Mouse (Mus musculus): ENCODE results near the gene Cab39l.
"Not testable (repeated sequence)": the region's sequence is repeated elsewhere in the genome, so short reads cannot be mapped to it uniquely, and the experiment has no call there.

Cab39l gene

DNA sequence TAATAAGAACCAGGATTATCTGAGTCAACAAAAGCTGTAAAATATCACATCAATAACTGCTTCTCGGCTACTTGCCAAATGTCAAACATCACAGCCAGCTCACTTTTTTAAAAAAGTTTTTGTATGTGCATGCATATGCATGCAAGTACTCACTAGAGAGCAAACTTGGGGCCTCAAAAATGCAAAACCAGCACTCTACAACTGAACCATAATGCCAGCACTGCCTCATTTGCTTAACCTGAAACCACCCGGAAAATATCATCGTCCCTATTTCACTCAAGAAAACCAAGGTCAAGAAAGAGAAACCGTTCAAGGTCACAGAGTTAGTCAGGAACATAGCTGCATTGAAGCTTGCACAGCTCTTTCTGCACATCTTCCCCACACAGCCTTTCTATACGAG lies 135.6 kb downstream of the Cab39l start:
- DNase-seq (ENCODE audit: low spot score): no peak

DNA sequence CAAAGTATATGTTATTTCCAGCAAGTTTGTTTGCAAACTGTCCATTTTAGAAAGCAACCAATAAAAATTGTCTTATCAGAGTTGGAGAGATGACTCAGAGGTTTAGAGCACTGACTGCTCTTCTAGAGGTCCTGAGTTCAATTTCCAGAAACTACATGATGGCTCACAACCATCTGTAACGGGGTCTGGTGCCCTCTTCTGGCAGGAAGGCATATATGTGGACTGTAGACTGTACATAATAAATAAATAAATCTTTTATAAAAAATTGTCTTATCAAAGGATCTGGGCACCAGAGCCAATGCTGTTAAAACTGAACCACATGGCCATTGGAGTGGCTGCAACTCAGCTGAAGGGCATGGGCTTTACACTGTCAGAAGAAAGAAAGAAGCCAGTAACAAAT lies 149.8 kb downstream of the Cab39l start:
- no peak for DNase-seq (ENCODE audit: low spot score)

DNA sequence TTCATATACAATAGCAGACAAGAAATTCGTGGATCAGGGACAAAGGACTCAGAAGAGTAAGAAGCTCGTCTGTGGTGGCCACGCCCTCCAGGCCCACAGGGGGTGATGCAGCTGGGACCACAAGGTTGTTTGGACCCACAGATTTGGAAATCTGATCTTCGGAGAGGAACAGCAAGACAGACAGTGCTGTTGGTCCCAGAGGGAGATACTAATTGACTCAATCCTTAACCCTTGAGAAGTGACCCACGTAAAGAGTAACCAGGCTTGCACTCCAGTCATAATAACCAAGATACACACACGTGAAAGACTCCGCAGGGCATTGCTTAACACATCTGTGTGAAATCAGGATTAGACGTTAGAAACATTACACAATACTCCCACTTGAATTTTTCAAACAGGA lies 151.1 kb downstream of the Cab39l start:
- DNase-seq (ENCODE audit: low spot score): no peak

GRCm38 (mm10) chr14:59592593-59592992 lies 151.8 kb downstream of the Cab39l start:
- no peak for DNase-seq (ENCODE audit: low spot score)

GRCm38 (mm10) chr14:59594988-59595387 lies 154.2 kb downstream of the Cab39l start:
- no peak for DNase-seq (ENCODE audit: low spot score)

GRCm38 (mm10) chr14:59597398-59598259 lies 156.9 kb downstream of the Cab39l start, which contains the start of gene Cdadc1:
Gene Cdadc1, minus strand, starts transcription at chr14:59597959.
- DNase-seq (ENCODE audit: low spot score): peak; percentile 93

DNA sequence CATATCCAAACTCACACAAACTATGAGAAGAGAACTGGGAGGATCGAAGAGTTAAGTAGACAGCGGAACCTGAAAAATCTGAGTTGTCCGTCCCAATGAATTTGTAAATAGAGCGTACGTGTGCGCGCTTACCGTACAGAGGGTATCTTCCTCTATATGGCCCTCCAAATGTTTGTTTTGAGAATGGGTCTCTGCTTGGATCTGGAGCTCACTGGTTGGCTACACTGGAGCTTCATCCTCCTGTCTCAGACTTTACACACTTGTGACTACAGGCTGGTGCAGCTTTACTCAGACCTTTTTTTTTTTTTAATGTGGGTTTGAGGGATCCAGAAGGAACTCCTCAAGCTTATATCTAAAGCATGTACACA lies 157.5 kb downstream of the Cab39l start:
- no peak for DNase-seq (ENCODE audit: low spot score)

- DNase-seq (ENCODE audit: low spot score): no peak
Measured at GRCm38 (mm10) chr14:59604002-59604645, 163.4 kb downstream of the Cab39l start.

DNA sequence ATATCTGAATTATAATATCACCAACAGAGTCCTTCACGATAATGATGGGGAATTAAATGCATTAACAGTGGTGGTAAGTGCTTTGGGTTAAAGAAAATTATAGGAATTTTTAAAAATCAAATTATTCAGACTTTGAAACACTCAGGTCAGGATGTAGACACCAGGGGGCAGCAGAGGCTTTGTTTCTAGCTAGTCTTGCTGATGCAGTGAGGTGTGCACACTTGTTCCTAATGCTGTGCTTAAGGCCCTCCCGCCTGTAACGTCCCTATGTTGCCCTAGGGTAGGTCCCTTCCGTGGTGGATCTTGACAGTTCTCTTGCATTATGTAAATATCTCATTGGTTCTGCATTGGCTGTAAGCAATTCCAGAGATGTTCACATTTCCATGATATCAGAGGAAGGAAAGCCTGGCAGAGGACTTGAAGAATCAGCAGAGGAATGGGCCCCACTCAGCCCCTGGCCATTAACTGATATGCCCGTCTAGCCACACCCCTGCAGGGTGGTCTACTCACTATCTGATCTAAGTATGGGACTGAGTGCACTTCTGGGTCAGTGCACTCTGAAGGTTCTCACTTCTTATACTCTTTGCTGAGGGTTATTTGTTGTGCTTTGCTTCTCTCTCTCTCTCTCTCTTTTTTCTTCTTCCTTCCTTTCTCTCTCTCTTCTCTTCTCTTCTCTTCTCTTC lies 165.0 kb downstream of the Cab39l start:
- DNase-seq (ENCODE audit: low spot score): peak; percentile 56

DNA sequence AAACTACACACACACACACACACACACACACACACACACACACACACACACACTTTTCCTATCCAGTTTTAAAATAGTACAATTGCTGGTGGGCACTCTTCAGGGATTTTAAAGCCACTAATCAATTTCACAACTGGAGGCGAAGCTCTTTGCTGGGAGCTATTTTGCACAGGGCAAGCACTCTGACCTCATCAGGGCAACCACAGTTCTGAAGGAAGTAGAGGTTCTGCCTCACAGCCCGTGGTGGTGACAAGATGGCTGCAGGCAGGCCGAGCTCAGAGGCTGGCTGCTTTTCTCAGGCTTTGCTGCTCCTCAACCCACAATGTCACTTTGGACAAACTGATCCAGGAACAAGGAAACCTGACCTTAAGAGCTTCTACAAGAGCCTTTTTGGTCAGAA lies 166.2 kb downstream of the Cab39l start:
- no peak for DNase-seq (ENCODE audit: low spot score)

DNA sequence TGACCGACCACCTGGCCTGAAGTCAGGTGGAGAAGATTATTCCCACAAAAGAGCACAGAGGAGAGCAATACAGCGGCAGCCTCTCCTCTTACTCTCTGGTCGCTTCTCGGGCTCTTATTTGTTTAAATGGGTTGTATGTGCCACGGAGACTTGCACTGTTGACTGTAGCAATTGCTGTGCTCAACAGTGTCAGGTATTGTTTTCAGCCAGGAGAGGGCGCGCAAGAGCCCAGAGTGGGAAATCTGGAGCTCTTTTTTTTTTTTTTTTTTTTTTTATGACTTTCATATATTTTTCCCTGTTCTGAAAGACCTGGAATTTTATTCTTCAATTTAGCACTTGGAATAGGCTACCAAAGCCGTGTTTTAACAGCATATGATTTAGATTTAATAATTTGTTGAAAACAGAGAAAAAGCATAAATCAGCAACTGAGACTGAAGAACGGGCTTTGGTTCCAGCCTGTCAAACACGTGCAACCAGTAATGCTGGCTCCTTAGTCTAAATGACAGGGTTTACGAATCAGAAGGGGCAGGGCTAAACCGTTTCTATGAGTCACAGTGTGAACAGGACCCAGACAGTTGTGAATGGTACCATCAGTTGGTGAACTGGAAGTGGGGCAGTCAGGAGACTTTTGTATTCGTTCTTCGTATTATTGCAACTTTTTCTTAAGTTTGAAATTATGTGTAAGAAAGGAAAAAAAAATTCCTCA lies 172.3 kb downstream of the Cab39l start:
- DNase-seq (ENCODE audit: low spot score): peak; percentile 63

GRCm38 (mm10) chr14:59614149-59614548 lies 173.4 kb downstream of the Cab39l start:
- DNase-seq (ENCODE audit: low spot score): not testable (repeated sequence)

GRCm38 (mm10) chr14:59616802-59617201 lies 176.0 kb downstream of the Cab39l start:
- DNase-seq (ENCODE audit: low spot score): no peak

DNA sequence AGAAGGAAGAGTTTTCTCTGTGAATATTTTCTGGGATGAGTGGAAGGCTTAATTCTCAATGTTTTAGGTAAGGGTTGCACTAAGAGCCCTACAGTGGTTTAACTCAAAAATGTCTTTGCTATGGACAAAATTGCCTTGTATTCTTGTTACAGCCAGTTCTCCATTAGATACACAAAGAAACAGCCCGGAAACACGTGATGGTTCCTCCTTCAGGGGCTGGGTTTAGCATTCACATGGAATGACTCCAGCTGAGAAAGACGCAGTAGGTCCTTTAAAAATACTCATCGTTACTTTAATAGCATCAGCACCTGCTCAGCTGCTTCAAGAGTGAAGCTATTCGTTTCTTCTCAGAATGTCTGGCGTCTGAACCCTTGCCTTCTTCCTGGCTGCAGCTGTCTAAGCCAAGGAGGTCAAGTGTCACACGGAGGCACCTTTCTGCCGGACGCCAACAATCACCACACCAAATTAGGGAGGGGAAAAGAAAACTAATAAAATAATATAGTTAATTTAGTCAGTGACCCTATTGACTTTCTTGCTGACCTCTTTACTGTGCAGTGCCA lies 183.6 kb downstream of the Cab39l start:
- no peak for DNase-seq (ENCODE audit: low spot score)

GRCm38 (mm10) chr14:59625158-59625805 lies 184.5 kb downstream of the Cab39l start, which contains the start of gene Shisa2:
Gene Shisa2, plus strand, starts transcription at chr14:59625308.
- peak; percentile 87 for DNase-seq (ENCODE audit: low spot score)

GRCm38 (mm10) chr14:59625806-59626364 lies 185.1 kb downstream of the Cab39l start:
- peak; percentile 51 for DNase-seq (ENCODE audit: low spot score)

DNA sequence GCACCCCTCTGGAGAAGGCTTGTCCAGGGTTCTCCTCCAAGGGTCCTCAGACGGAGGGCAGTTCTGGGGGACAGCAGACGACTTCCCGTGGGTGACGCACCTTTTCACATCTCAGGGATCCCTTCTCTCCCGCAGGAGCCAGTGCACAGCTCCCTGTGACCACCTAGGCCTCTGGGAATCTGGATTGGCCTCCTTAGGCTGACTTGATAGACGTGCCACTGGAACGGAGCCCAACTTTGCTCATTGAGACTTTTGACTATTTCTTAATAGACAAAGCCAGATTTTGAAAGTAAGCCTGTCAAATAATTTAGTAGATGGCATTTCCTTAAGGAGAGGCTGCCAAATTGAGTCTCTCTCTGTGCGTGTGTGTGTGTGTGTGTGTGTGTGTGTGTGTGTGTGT lies 185.9 kb downstream of the Cab39l start:
- DNase-seq (ENCODE audit: low spot score): peak; percentile 19

- DNase-seq (ENCODE audit: low spot score): no peak
Measured at GRCm38 (mm10) chr14:59627142-59627680, 186.4 kb downstream of the Cab39l start.

DNA sequence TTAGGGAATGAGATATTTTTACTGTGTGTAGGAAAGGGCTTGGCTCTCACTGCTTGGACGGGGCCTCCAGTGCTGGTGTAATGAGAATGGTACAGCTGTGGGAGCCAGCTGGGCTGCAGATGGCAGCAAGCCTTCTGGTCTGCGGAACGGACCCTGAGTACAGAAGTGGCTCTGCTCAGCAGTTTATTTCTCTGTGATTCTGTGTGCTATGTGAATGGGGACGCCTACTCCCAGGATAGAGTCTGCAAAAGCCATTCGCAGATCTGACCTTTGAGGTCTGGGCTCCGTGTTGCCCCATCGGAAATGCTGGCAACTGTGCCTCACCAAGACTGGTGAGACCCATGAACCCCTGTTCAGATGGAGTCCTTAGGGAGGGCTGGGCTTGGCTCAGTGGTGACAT lies 187.1 kb downstream of the Cab39l start:
- DNase-seq (ENCODE audit: low spot score): no peak

DNA sequence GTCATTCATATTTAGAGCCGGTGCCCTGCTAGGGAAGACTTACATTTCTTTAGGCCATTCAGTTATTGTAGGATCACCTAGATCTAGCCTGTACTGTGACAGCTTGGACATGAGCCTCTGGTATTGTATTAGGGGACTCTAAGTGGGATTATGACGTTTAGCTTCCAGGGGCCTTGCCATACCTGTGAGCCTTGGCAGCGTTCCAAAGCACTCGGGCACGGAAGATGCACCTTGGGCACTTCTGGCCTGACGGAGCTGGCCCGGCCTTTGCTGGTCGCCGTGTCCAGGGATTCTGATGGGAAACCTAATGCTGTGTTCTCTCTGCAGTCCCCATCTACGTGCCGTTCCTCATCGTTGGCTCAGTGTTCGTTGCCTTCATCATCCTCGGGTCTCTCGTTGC lies 188.5 kb downstream of the Cab39l start:
- no peak for DNase-seq (ENCODE audit: low spot score)

DNA sequence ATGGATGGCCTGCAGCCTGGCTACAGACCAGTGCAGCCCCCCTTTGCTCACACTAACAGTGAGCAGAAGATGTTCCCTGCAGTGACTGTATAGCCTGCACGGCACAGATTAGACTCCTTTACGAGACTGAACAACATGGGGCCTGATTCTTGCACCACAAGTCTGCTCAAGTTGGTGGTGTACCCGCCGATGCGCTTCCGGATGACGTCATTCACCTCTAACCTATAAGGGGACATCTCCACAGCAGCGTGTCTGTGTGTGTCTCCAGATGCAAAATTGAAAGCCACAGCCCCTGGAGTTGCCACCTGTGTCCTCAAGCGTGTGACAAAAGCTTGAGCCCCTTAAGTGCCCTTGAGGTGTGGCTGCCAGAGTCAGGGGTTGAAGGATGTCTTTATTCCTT lies 189.3 kb downstream of the Cab39l start:
- DNase-seq (ENCODE audit: low spot score): no peak

All from ovary, postnatal 36 days (tissue).